Mouse (Mus musculus) midbrain, postnatal 0 days (tissue): Measurements from ENCODE around the gene Mdp1. TPM values are rescaled to one million over a fixed set of nuclear protein-coding genes. Genes with fewer than 3 reads are reported as not detected.

Source experiments
- ATAC-seq: fragments of 200-750 bp; cut with Nextera tagmentation; 2 replicates; pipeline ENCODE4 v1.8.0; 2017; ENCODE audit warnings: moderate number of reproducible peaks, mild to moderate bottlenecking, moderate TSS enrichment, moderate library complexity; ENCODE audit not compliant: low FRiP score
- DNase-seq: peaks from one replicate; pipeline ENCODE4 v3.0.0-alpha.2; 2015; ENCODE audit warnings: low spot score
- H3K27ac ChIP-seq: fragments of 300-500 bp; sonication (generic); 2 replicates; pipeline ENCODE4 v1.5.1; 2014; ENCODE audit warnings: low read depth, mild to moderate bottlenecking, low read length, mixed read lengths
- H3K27me3 ChIP-seq: fragments of 300-500 bp; sonication (generic); 2 replicates; pipeline ENCODE4 v1.6.1; 2014; ENCODE audit warnings: low read length, control low read depth, mixed read lengths; ENCODE audit not compliant: insufficient read depth
- H3K36me3 ChIP-seq: fragments of 300-500 bp; sonication (generic); 2 replicates; pipeline ENCODE4 v1.6.1; 2014; ENCODE audit warnings: low read length, control low read depth, mixed read lengths; ENCODE audit not compliant: insufficient read depth
- H3K4me1 ChIP-seq: fragments of 300-500 bp; sonication (generic); 2 replicates; pipeline ENCODE4 v1.6.1; 2014; ENCODE audit warnings: mild to moderate bottlenecking, control low read depth, antibody characterized with exemption, low read length, mixed read lengths; ENCODE audit not compliant: insufficient read depth
- H3K4me2 ChIP-seq: fragments of 300-500 bp; sonication (generic); 2 replicates; pipeline ENCODE4 v1.6.1; 2014; ENCODE audit warnings: low read depth, mild to moderate bottlenecking, low read length, mixed read lengths; ENCODE audit not compliant: poor library complexity, severe bottlenecking
- H3K4me3 ChIP-seq: fragments of 300-500 bp; sonication (generic); 2 replicates; pipeline ENCODE4 v1.5.1; 2014; ENCODE audit warnings: low read depth, mild to moderate bottlenecking, low read length, moderate library complexity
- H3K9ac ChIP-seq: fragments of 300-500 bp; sonication (generic); replicated peaks from 2 replicates; pipeline ENCODE4 v1.6.1; 2014; ENCODE audit warnings: mild to moderate bottlenecking, low read length, moderate library complexity, mixed read lengths; ENCODE audit not compliant: poor library complexity, severe bottlenecking
- H3K9me3 ChIP-seq: fragments of 300-500 bp; sonication (generic); 2 replicates; pipeline ENCODE4 v1.6.1; 2016; ENCODE audit warnings: low read length, control low read depth
- CTCF ChIP-seq: IDR thresholded peaks from 2 replicates; pipeline ENCODE4 v1.5.1; 2016; ENCODE audit warnings: antibody characterized with exemption, mild to moderate bottlenecking
- WGBS: fragments of 180-500 bp; shearing (Covaris S2); extraction: QIAGEN DNeasy Blood & Tissue Kit; methylation state at CpG from one replicate; pipeline ENCODE4 v1.1.7; 2014; 5-methylcytosine and 5-hydroxymethylcytosine counted together
- polyA plus RNA-seq: library from polyadenylated mRNA; unstranded; fragments of >200 nt; fragmentation: Nextera tagmentation; extraction: Ambion mirVana; gene quantifications from 2 replicates; pipeline ENCODE4 v1.2.1, GENCODE M21; 2015
- total RNA-seq: library from RNA; depleted of rRNA; stranded (reverse); fragments of >200 nt; gene quantifications from 2 replicates; pipeline ENCODE4 v1.2.3, GENCODE M21; 2014

The Mdp1 gene
- total and polyA plus RNA-seq, 2 experiments from 2014 or later = 46.7 to 77.9 TPM

GRCm38 (mm10) chr14:55628077-55628827 lies 32.1 kb downstream of the Mdp1 start:
- whole genome bisulfite sequencing = 94% methylated on average over 27 of the region's 27 CpGs
- H3K27ac ChIP-seq = no peak overlapping the region
- no peak overlapping the region for H3K4me2 ChIP-seq
- no peak for ATAC-seq
- TF ChIP-seq CTCF = no peak
- peaks cover 84% of the 10 kb centered on the region for H3K36me3 ChIP-seq
- H3K9me3 ChIP-seq = no peaks in the 10 kb centered on the region
- H3K4me3 ChIP-seq = no peak overlapping the region
- H3K9ac ChIP-seq = no peak overlapping the region
- DNase-seq = no peak
- no peaks in the 10 kb centered on the region for H3K4me1 ChIP-seq
- no peaks in the 10 kb centered on the region for H3K27me3 ChIP-seq

- H3K27me3 ChIP-seq = no peaks in the 10 kb centered on the region
- H3K36me3 ChIP-seq = no peaks in the 10 kb centered on the region
- peak overlapping the region; percentile 19; the same call in 1 of the 2 replicates for H3K4me3 ChIP-seq
- peak; percentile 22 for DNase-seq
- 54% methylated on average over 22 of the region's 22 CpGs for WGBS
- no peak overlapping the region for H3K9ac ChIP-seq
- H3K4me1 ChIP-seq = no peaks in the 10 kb centered on the region
- no peak for TF ChIP-seq CTCF
- peak overlapping the region; percentile 21; the same call in 1 of the 2 replicates for H3K4me2 ChIP-seq
- ATAC-seq = peak; percentile 50; the same call in 1 of the 2 replicates
- H3K27ac ChIP-seq = no peak overlapping the region
- H3K9me3 ChIP-seq = no peaks in the 10 kb centered on the region
Observed at GRCm38 (mm10) chr14:55618486-55619195, 41.7 kb downstream of the Mdp1 start.

DNA sequence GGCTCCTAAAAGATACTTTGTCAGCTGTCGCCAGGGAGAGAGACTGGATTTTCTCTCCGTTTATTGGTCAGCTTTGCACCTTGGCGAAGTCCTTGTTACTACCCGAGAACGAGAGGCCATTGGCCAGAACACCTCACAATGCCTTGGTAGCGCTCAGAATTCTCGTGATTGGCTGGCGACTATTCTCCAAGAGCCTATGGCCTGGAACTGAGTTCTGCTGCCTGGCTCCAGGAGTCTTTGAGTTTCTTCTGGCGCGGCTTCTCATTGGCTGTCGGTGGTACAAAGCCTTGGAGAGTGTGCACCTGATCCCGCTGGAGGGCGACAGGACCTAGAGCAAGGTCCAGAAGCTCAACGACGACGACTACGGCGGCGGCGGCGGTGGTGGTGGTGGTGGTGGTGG lies 42.5 kb downstream of the Mdp1 start, which contains the start of gene Rec8:
Gene Rec8, plus strand, starts transcription at position 216 of the 400 bp plus-strand sequence.
- Histone ChIP-seq H3K27ac (no peak within 1 kb of the TSS), H3K9ac (no peak within 1 kb of the TSS), H3K4me3 (peak within 1 kb of the TSS; percentile 19; the same call in 1 of the 2 replicates), H3K36me3 (no peaks in the 10 kb centered on the region), H3K9me3 (no peaks in the 10 kb centered on the region), H3K4me2 (peak within 1 kb of the TSS; percentile 21; the same call in 1 of the 2 replicates), H3K4me1 (no peaks in the 10 kb centered on the region), H3K27me3 (no peaks in the 10 kb centered on the region)
- TF ChIP-seq CTCF = no peak
- 23% methylated on average over 21 of the region's 21 CpGs for WGBS
- peak; percentile 73; the same call in 1 of the 2 replicates for ATAC-seq
- DNase-seq = peak; percentile 83

- 80% methylated on average over 2 of the region's 2 CpGs for WGBS
- Histone ChIP-seq H3K9me3 (no peaks in the 10 kb centered on the region), H3K27ac (no peak overlapping the region), H3K9ac (no peak overlapping the region), H3K27me3 (no peaks in the 10 kb centered on the region), H3K4me2 (no peak overlapping the region), H3K4me1 (no peaks in the 10 kb centered on the region), H3K36me3 (no peaks in the 10 kb centered on the region), H3K4me3 (no peak overlapping the region)
- ATAC-seq (no peak), DNase-seq (no peak)
- TF ChIP-seq CTCF = no peak
Observed at GRCm38 (mm10) chr14:55616844-55617243, 43.5 kb downstream of the Mdp1 start.

- 44% methylated on average over 2 of the region's 2 CpGs for WGBS
- H3K4me3 ChIP-seq = no peak overlapping the region
- no peaks in the 10 kb centered on the region for H3K9me3 ChIP-seq
- no peak overlapping the region for H3K4me2 ChIP-seq
- DNase-seq (no peak), ATAC-seq (no peak)
- H3K9ac ChIP-seq = no peak overlapping the region
- H3K27ac ChIP-seq = no peak overlapping the region
- no peak for TF ChIP-seq CTCF
- H3K36me3 ChIP-seq = no peaks in the 10 kb centered on the region
- H3K27me3 ChIP-seq = no peaks in the 10 kb centered on the region
- H3K4me1 ChIP-seq = no peaks in the 10 kb centered on the region
Observed at GRCm38 (mm10) chr14:55615876-55616275, 44.4 kb downstream of the Mdp1 start.
